Mouse (Mus musculus) embryonic fibroblast, embryonic 13.5 days (primary cell): ENCODE results near the gene Utp18. TPM values are rescaled to one million over a fixed set of nuclear protein-coding genes. Genes with fewer than 3 reads are reported as not detected.

Experiments
- H3K27ac ChIP-seq: 2 replicates; pipeline ENCODE4 v1.5.1; 2012; ENCODE audit warnings: low read length, control low read depth, inconsistent platforms; ENCODE audit not compliant: insufficient read depth
- H3K4me1 ChIP-seq: 2 replicates; pipeline ENCODE4 v1.6.1; 2011; ENCODE audit warnings: low read length; ENCODE audit not compliant: control insufficient read depth, insufficient read depth
- H3K4me3 ChIP-seq: 2 replicates; pipeline ENCODE4 v1.5.1; 2011; ENCODE audit warnings: mild to moderate bottlenecking, control low read depth, low read length; ENCODE audit not compliant: insufficient read depth
- CTCF ChIP-seq: IDR thresholded peaks from 2 replicates; pipeline ENCODE4 v1.5.1; 2011; ENCODE audit warnings: mild to moderate bottlenecking, control low read depth, low read length, moderate library complexity, borderline replicate concordance; ENCODE audit not compliant: insufficient read depth
- POLR2A ChIP-seq: IDR thresholded peaks from 2 replicates; pipeline ENCODE4 v1.6.1; 2011; ENCODE audit warnings: low read depth, mild to moderate bottlenecking, control low read depth, low read length, moderate library complexity
- polyA plus RNA-seq: library from polyadenylated mRNA; stranded (reverse); fragments of >200 nt; gene quantifications from 2 replicates; pipeline ENCODE4 v1.2.4, GENCODE M21; 2011; ENCODE audit warnings: low read depth; ENCODE audit not compliant: missing spikeins, insufficient read length

Utp18 gene
- polyA plus RNA-seq, 1 experiment, result 33.8 TPM

DNA sequence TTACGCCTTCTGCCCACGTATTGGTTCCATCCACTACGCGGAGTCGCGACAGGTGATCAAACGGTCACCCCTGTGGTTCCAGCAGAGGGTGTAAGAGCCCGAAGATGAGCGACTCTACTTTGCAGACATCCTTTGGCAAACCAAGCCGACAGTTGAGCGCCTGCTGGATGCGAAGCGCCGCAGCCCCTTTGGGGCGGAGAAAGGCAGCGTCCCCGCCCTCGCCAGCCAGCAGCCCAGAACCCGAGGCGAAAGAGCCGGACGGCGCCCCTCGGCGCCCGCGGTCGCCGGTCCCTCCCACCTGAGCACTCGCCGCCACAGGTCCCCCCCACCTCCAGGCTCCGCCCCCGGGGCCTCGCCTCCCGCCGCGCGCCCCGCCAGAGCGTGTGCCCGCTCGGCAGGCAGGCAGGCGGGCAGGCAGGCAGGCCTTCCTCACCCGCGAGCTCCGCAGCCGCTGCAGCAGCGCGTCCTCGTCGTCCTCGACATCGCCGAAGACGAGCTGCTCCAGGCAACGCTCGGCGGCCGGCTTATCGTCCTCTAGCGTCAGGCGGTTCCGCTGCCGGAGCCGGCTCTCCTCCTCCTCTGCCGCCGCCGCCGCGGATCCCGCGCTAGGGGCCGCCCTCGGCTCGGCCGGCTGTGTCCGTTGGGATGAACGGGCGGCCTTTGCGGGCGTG lies 530 bp downstream of the Utp18 start:
- TF ChIP-seq POLR2A, result peak; percentile 51
- TF ChIP-seq CTCF, result no peak
- H3K4me1 ChIP-seq, result peaks cover 7% of the 10 kb centered on the region

GRCm38 (mm10) chr11:93884068-93884467 lies 1.5 kb downstream of the Utp18 start:
- Histone ChIP-seq H3K27ac (no peak overlapping the region), H3K4me1 (peaks cover 7% of the 10 kb centered on the region), H3K4me3 (peak overlapping the region; percentile 63)
- TF ChIP-seq CTCF (no peak), POLR2A (no peak)

More for the DNA sequence above, 530 bp downstream of the Utp18 start:
- peak overlapping the region; percentile 63 for H3K4me3 ChIP-seq
- peak overlapping the region; percentile 75 for H3K27ac ChIP-seq

DNA sequence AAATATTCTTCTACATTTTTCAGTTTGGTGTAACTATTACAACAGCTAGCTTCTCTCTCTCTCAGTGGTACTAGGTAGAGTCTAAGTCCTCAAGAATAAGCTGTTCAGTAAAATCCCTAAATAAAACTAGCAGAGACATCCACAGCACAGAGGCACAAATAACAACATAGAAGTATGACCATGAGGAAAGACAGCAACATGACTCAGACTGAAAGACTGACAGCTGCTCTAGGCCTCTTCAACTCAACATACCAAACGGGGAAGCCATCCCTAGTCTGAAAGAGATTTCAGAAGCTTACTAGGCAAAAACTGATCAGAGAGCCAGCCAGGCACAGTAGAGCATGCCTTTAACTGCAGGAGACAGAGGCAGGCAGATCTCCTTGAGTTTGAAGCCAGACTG lies 22.9 kb downstream of the Utp18 start:
- TF ChIP-seq CTCF (no peak), POLR2A (no peak)
- H3K4me1 ChIP-seq, result no peaks in the 10 kb centered on the region
- no peak overlapping the region for H3K4me3 ChIP-seq
- no peak overlapping the region for H3K27ac ChIP-seq

GRCm38 (mm10) chr11:93862045-93862623 lies 23.4 kb downstream of the Utp18 start:
- TF ChIP-seq POLR2A, result no peak
- no peak for TF ChIP-seq CTCF
- no peak overlapping the region for H3K4me3 ChIP-seq
- H3K4me1 ChIP-seq, result no peaks in the 10 kb centered on the region
- no peak overlapping the region for H3K27ac ChIP-seq

- no peaks in the 10 kb centered on the region for H3K4me1 ChIP-seq
- no peak overlapping the region for H3K4me3 ChIP-seq
- TF ChIP-seq POLR2A (no peak), CTCF (no peak)
- no peak overlapping the region for H3K27ac ChIP-seq
Observed at GRCm38 (mm10) chr11:93861193-93861592, 24.4 kb downstream of the Utp18 start.

- no peak overlapping the region for H3K27ac ChIP-seq
- no peaks in the 10 kb centered on the region for H3K4me1 ChIP-seq
- no peak for TF ChIP-seq POLR2A
- no peak for TF ChIP-seq CTCF
- no peak overlapping the region for H3K4me3 ChIP-seq
Observed at GRCm38 (mm10) chr11:93860540-93861172, 24.9 kb downstream of the Utp18 start.

DNA sequence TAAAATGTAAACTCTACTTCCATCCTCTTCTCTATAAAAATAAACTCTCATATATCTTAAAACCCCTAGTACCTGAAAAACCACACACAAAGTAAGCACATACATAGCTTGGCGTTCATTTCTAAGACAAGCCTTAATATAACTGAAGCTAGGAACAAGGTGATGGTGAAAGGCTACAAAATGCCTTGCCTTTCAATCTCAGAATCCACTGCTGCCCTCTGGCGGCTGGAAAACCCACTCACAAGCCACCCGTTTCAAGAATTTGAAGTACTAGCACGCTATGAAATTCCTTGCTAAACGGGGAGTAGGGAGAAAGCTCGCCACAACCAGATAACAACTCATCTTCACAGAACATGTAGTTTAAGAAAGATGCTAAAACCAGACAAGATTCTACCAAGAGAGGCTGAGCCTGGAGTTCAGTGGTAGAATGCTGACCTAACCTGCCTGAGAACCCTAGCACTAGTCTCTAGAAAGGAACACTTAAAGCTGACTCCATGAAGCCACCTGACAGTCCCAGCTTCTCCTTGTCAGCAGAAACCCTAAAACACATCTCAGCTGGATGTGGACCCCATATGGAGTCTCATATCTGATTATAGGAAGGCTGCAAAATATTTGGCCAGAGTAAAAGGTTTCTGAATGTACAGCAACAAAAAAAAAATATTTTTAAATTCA lies 29.1 kb downstream of the Utp18 start:
- TF ChIP-seq POLR2A, result no peak
- peak; percentile 45; the same call in 1 of the 2 replicates for TF ChIP-seq CTCF
- no peak overlapping the region for H3K4me3 ChIP-seq
- H3K27ac ChIP-seq, result no peak overlapping the region
- H3K4me1 ChIP-seq, result no peaks in the 10 kb centered on the region

- peak overlapping the region; percentile 25; the same call in 1 of the 2 replicates for H3K27ac ChIP-seq
- no peak for TF ChIP-seq POLR2A
- TF ChIP-seq CTCF, result no peak
- no peaks in the 10 kb centered on the region for H3K4me1 ChIP-seq
- H3K4me3 ChIP-seq, result no peak overlapping the region
Observed at GRCm38 (mm10) chr11:93852546-93852945, 33.0 kb downstream of the Utp18 start.

DNA sequence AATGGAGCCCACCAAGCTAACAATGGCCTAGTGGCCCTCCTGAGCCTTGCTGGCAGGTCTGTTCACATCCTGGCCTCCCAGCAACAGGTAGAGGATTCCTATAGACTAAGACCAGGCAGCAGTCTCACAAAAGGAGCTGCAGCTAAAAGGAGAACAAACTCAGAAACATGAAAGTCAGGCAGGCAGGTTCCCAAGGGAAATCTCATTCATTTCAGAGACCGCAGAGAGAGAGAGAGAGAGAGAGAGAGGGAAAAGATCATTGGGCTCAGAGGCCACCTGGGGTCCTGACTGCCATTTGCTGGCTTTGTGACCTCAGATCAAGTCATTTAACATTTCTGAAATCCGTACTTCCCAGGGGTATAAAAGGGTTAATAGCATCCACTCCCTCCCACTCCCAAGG lies 38.2 kb downstream of the Utp18 start:
- TF ChIP-seq CTCF, result no peak
- TF ChIP-seq POLR2A, result no peak
- Histone ChIP-seq H3K27ac (no peak overlapping the region), H3K4me3 (no peak overlapping the region), H3K4me1 (no peaks in the 10 kb centered on the region)
